Mouse (Mus musculus) bone marrow macrophage, adult 2 months (primary cell): ENCODE measurements around the gene Gm17622.

Experiments used
- CTCF ChIP-seq: IDR thresholded peaks from 2 replicates; pipeline ENCODE4 v1.5.1; 2012; ENCODE audit warnings: low read depth, mild to moderate bottlenecking, low read length, moderate library complexity
- POLR2A ChIP-seq: IDR thresholded peaks from 2 replicates; pipeline ENCODE4 v1.6.1; 2012; ENCODE audit warnings: mild to moderate bottlenecking, low read depth, low read length, borderline replicate concordance

GRCm38 (mm10) chr13:96470957-96471356 lies 19.6 kb upstream of the Gm17622 start, which contains the start of gene Ankdd1b:
- TF ChIP-seq CTCF = no peak
- TF ChIP-seq POLR2A = no peak
